Mouse (Mus musculus) cortical plate, adult 2 months (tissue): ENCODE data around the gene Szrd1.

Experiments used
- CTCF ChIP-seq: fragments of 200-500 bp; IDR thresholded peaks from 2 replicates; pipeline ENCODE4 v1.5.1; 2011; ENCODE audit warnings: mild to moderate bottlenecking, control low read depth, low read length; ENCODE audit not compliant: insufficient read depth; ENCODE audit errors: extremely low read depth
- POLR2A ChIP-seq: fragments of 200-500 bp; IDR thresholded peaks from 2 replicates; pipeline ENCODE4 v1.6.1; 2011; ENCODE audit warnings: mild to moderate bottlenecking, low read length, control low read depth; ENCODE audit not compliant: insufficient read depth; ENCODE audit errors: extremely low read depth

DNA sequence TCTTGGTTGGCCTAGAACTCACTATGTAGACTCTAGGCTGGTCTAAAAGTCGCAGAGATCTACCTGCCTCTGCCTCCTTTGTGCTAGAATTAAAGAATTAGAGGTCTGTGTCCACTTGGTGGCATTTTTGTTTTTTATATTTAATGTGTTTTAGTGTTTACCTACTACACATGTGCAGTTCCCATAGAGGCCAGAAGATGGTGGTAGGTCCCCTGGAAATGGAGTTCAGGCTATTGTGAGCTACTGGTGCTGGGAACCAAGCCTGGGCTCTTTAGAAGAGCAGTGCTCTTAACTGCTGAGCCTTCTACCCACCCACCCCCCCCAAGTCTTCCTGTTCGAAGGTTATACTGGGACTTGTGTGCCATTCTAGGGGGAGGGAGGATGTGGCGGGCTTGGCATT lies 27.6 kb upstream of the Szrd1 start:
- no peak for TF ChIP-seq CTCF
- no peak for TF ChIP-seq POLR2A
